Mouse (Mus musculus): ENCODE results near the gene Vav1.

Vav1 gene

GRCm38 (mm10) chr17:57335673-57336303 lies 56.9 kb downstream of the Vav1 start:
- DNase-seq (ENCODE audit: low spot score) = peak; percentile 95

GRCm38 (mm10) chr17:57337996-57338395 lies 59.1 kb downstream of the Vav1 start:
- DNase-seq (ENCODE audit: low spot score) = no peak

DNA sequence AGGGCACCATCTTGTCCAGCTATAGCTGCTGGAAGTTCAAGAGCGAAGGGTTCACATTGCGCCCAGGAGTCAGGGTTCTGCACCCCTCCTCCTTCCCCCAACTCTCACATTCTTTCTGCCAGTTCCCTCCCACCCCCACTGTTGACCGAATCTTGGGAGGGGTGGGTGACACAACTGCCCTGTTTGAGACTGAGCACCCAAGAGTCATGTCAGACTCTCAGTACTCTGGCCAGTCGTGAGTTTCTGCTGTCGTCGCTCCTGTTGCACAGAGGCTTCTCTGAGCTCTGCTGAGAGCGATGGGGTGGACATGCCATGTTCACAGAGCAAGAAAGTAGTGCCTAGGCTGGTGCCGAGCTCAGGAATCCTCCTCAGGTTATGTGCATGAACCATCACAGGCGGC lies 60.4 kb downstream of the Vav1 start:
- DNase-seq (ENCODE audit: low spot score) = no peak

DNA sequence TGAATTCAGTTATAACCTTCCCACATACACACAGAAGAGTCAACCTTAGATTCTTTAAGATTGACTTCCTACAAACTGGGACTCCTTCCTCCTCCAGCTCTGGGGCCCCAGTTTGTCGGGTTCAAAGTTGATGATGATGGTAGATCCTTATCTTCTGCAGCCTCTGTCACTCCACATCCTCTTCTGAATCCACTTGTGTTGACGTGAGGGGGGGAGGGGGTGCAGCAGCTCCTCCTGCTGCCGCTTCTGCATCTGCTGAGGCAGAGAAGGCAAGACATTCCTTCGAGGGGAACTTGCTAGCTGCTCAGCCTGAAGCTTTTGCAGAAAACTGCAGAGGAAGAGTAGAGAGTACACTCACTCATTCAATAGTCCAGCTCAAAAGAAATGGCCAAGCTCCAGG lies 62.7 kb downstream of the Vav1 start:
- DNase-seq (ENCODE audit: low spot score) = no peak

- no peak for DNase-seq (ENCODE audit: low spot score)
These were observed 65.3 kb downstream of the Vav1 start for GRCm38 (mm10) chr17:57344029-57344707.

- DNase-seq (ENCODE audit: low spot score) = no peak
These were observed 68.1 kb downstream of the Vav1 start for GRCm38 (mm10) chr17:57347017-57347416.

GRCm38 (mm10) chr17:57347781-57348180 lies 68.9 kb downstream of the Vav1 start:
- DNase-seq (ENCODE audit: low spot score) = no peak

DNA sequence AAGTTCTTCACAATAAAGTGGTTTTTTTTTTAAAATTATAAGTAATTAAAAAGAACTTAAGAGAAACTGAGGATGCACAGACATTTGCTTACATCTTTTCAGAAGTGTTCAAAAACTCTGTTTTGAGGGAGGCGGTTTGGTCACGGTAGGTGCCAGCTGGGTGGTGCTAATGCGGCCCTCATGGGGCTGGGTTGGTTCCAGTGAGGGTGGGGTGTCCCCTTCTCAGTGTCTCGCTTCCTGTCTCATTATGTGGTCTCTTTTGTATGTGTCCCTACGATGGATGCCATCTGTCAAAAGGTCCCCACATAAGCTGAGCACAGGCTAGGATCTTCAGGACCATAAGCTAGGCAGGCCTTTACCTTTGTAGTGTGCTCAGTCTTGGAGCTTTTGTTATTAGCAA lies 70.2 kb downstream of the Vav1 start:
- no peak for DNase-seq (ENCODE audit: low spot score)

GRCm38 (mm10) chr17:57350212-57350611 lies 71.3 kb downstream of the Vav1 start:
- DNase-seq (ENCODE audit: low spot score) = no peak

- DNase-seq (ENCODE audit: low spot score) = no peak
These were observed 72.2 kb downstream of the Vav1 start for GRCm38 (mm10) chr17:57351107-57351506.

DNA sequence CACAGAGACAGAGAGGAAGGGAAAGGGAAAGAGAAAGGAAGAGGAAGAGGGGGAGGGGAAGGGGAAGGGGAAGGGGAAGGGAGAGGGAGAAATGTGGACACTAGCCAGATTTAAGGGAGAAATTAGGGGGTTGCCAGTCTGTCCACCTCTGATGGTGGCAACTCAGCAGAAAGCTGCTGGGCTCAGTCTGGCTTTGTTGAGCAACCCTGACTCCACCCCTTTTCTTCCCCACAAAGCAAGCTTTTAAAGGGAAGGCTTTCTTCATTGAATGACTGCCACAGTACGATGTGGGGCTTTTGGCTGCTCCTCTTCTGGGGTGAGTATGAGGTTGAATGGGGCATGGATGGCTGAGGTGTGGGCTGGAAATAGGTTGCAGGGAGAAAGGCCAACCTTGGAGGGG lies 79.5 kb downstream of the Vav1 start, which contains the start of gene Adgre1:
TSS of gene Adgre1 (plus strand) at position 251 of the 400 bp plus-strand sequence.
- no peak for DNase-seq (ENCODE audit: low spot score)

DNA sequence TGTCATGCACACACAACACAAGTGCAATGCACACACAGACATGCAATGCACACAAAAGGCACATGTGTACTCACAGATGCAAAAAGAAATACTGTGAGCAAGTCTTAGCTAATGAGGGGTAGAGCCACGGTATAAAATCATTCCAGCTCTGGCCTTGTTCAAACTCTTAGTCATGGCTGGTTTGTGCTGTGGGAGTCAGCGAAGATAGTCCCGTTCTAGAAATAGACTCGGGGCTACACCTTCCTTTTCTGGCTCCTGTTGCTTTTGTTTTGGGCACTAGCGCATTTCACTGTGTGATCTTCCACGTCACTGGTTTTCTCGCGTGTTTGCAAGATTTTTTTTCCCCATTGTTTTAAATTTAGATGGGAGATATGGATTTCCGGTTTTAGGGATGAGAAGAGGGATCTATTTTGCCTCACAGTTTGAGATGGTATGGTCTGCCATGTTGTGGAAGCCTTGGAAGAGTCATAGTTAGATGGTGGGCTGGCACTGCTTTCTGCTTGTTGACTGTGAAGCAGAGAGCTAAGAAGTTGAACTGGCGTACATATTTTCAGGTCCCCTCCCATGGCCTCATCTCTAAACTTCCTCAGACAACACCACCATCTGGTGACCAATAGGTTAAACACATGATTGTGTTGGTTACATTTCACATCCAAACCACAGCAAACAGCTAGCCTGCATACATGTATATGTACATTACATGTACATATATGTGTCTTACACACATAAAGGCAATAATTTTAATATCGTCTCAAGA lies 80.8 kb downstream of the Vav1 start:
- no peak for DNase-seq (ENCODE audit: low spot score)

All from retina, embryonic 14.5 days (tissue).